Mouse (Mus musculus) brown adipose tissue, adult 24 weeks (tissue): ENCODE results near the gene Knstrn. TPM values are rescaled to one million over a fixed set of nuclear protein-coding genes. Genes with fewer than 3 reads are reported as not detected.

Source experiments
- H3K27ac ChIP-seq: fragments of 200-500 bp; replicated peaks from 2 replicates; pipeline ENCODE4 v1.5.1; 2012; ENCODE audit warnings: low read depth, mild to moderate bottlenecking, low read length
- H3K4me1 ChIP-seq: fragments of 200-500 bp; 2 replicates; pipeline ENCODE4 v1.6.1; 2012; ENCODE audit warnings: low read length, mixed read lengths; ENCODE audit not compliant: control insufficient read depth, insufficient read depth, insufficient read length
- H3K4me3 ChIP-seq: fragments of 200-500 bp; 2 replicates; pipeline ENCODE4 v1.5.1; 2012; ENCODE audit warnings: low read depth, mild to moderate bottlenecking, low read length, moderate library complexity; ENCODE audit not compliant: insufficient read depth
- polyA plus RNA-seq: library from polyadenylated mRNA; stranded (reverse); fragments of >200 nt; gene quantifications from 2 replicates; pipeline ENCODE4 v1.2.4, GENCODE M21; 2012; ENCODE audit not compliant: missing spikeins, insufficient read depth, insufficient read length

Knstrn gene
- polyA plus RNA-seq, 1 experiment: 1.5 TPM

DNA sequence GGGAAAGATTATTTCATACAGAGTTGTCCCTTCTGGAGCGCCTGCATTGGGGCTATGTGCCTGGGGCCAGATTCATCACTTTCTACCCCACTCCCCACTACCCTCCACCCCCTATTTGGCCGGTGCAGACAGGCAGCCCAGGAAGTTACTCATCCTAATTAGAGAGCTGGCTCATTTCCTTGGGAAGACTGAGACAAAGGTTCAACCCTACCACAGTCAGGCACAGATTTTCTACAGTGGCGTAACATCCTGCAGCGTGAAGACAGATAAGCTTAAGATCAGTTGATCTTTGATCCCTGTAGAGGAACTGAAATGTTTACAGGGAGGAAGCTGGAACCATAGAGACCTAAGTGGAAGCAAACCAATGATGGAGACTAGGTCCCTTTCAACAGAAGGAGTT lies 31.5 kb upstream of the Knstrn start:
- H3K4me1 ChIP-seq: peaks cover 2% of the 10 kb centered on the region
- no peak overlapping the region for H3K4me3 ChIP-seq
- no peak overlapping the region for H3K27ac ChIP-seq

DNA sequence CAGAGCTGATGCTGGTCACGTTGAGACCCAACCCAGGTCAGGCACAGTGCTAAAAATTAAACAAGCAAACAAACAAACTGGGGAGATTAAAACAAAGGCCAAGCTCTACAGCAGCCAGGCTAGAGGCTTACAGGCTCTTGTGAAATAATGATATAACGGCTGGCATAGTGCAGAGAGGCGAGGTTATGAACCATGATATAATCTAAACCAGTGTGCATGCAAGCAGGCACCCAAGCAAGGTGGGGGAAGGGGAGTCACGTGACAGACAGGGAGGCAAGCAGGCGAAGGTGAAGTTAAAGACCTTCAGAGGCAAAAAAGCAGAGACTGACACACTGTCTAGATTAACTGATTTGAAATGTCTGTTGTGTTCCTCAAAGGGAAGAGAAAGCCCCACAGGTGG lies 30.7 kb upstream of the Knstrn start:
- Histone ChIP-seq H3K27ac (peak overlapping the region; percentile 23; the same call in 1 of the 2 replicates), H3K4me1 (peaks cover 2% of the 10 kb centered on the region), H3K4me3 (no peak overlapping the region)

DNA sequence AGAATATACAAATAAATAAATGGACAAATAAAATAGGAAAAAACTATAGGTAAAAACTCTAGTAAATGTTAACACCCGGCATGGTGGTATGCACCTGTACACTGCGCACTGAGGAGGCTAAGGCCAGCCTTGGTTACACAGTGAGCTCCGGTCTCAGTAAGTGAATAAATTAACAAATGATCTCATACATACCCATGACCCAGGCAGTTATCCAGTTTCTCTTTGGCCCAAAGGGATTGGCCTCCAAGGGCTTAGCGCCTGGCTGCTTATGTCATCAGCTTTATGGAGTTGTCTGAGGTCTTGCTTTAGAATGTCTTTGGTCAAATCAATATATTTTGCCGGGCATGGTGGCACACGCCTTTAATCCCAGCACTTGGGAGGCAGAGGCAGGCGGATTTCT lies 30.1 kb upstream of the Knstrn start:
- Histone ChIP-seq H3K4me3 (no peak overlapping the region), H3K27ac (peak overlapping the region; percentile 23; the same call in 1 of the 2 replicates), H3K4me1 (peaks cover 2% of the 10 kb centered on the region)

DNA sequence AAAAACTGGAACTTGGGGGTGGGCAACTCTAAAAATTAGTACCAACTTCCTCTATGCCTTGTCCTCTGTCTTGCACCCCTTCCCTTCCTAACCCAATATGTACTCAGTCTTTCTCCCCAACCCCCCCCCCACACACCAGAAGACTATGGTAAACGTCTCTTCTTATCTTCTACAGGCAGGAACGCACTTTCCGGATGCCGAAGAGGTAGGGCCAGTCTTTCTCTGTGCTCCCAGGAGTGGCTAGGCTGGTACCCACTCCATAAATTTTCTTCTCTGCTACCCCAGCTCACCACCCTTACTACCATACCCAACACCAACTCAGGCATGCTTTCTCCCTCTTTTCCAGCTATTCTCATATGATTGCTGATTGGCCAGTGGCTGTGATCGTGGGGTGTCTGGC lies 27.3 kb upstream of the Knstrn start:
- no peak overlapping the region for H3K27ac ChIP-seq
- no peak overlapping the region for H3K4me3 ChIP-seq
- peaks cover 4% of the 10 kb centered on the region for H3K4me1 ChIP-seq

DNA sequence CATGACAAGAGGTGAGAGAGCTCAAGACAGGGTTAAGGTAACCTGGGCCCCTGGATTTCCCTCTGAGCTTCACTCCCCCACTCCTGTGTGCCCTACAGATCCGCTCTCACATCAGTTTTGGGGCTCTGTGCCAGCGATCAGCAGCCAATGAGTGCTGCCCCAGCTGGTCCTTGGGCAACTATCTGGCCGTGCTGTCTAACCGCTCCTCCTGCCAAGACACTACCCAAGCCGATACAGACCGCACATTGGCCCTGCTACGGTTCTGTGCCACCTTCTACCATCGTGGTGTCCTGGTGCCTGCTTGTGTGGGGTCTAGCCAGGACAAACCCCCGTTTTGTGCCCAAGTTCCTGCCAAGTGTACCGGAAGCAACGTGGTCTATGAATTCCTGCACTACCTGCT lies 24.3 kb upstream of the Knstrn start:
- H3K4me3 ChIP-seq: no peak overlapping the region
- no peak overlapping the region for H3K27ac ChIP-seq
- peaks cover 2% of the 10 kb centered on the region; the same call in 1 of the 2 replicates for H3K4me1 ChIP-seq

DNA sequence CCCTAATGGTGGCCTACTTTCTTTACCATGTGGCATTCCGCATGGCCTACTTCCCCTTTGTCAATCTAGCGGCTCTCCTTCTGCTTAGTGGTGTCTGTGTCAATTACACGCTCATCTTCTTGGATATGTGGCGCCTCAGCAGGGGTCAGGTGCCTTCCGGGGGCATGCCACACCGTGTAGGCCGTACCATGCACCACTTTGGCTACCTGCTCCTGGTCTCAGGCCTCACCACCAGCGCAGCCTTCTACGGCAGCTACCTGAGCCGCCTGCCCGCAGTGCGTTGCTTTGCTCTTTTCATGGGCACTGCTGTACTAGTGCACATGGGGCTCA lies 23.6 kb upstream of the Knstrn start:
- Histone ChIP-seq H3K4me3 (0 out of 2 replicates have a peak overlapping the region, but pooled peaks have one; percentile 4), H3K27ac (no peak overlapping the region), H3K4me1 (peaks cover 2% of the 10 kb centered on the region; the same call in 1 of the 2 replicates)

DNA sequence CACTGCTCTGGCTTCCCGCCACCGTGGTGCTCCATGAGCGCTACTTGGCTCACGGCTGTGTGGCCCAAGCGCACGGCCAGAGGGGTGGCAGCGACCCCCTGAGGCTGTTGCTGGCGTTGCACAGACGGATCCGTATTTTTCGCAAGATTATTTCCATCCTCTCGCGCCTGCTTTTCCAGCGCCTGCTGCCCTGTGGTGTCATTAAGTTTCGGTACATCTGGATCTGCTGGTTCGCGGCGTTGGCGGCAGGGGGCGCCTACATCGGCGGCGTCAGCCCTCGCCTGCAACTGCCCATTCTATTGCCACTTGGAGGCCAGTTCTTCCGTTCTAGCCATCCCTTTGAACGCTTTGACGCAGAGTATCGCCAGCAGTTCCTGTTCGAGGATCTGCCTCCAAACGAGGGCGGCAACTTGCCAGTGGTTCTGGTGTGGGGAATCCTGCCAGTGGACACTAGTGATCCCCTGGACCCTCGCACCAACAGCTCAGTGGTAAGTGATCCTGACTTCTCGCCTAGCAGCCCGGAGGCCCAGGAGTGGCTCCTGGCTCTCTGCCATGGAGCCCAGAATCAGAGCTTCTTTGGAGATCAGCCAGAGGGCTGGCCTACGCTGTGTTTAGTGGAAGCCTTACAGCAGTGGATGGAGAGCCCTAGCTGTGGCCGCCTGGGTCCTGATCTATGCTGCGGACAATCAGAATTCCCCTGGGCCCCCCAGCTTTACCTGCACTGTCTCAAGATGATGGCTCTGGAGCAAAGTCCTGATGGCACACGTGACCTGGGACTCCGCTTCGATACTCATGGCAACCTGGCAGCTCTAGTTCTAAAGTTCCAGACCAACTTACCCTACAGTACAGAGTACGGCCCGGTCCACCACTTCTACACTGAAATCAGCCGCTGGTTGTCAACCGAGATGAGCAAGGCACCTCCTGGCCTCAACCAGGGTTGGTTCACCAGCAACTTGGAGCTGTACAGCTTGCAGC lies 23.0 kb upstream of the Knstrn start:
- H3K4me3 ChIP-seq: 0 out of 2 replicates have a peak overlapping the region, but pooled peaks have one; percentile 4
- H3K4me1 ChIP-seq: peaks cover 2% of the 10 kb centered on the region; the same call in 1 of the 2 replicates
- H3K27ac ChIP-seq: no peak overlapping the region

DNA sequence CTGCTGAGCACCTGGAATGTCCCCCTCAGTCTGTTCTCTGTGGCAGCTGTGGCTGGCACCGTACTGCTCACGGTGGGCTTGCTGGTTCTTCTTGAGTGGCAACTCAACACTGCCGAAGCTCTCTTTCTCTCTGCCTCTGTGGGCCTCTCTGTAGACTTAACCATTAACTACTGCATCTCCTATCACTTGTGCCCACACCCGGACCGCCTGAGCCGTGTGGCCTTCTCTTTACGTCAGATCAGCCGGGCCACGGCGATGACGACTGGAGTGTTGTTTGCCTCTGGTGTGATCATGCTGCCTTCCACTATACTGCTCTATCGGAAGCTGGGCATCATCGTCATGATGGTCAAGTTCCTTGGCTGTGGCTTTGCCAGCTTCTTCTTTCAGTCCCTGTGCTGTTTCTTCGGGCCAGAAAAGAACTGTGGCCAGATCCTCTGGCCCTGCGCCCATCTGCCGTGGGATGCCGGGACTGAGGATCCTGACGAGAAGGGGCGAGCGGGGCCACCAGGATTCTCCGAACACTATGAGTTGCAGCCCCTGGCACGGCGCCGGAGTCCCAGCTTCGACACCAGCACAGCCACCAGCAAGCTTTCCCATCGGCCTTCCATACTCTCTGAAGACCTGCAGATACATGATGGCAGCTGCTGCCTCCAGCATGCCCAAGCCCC lies 22.1 kb upstream of the Knstrn start:
- peaks cover 2% of the 10 kb centered on the region; the same call in 1 of the 2 replicates for H3K4me1 ChIP-seq
- H3K4me3 ChIP-seq: no peak overlapping the region
- H3K27ac ChIP-seq: no peak overlapping the region

DNA sequence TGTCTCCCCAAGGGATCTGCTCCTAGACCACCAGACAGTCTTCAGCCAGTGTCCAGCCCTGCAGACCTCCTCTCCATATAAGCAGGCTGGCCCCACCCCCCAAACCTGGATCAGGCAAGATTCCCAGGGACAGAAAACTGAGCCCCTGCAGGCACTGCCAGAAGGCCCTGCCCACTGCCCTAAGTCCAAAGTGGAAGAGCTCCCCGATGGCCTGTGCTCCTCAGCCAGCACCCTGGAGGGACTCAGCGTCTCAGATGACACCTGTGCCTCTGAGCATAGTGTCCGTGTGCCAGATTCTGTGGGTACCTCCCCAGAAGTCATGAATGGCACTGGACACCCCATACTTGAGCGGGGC lies 21.6 kb upstream of the Knstrn start:
- Histone ChIP-seq H3K4me3 (no peak overlapping the region), H3K4me1 (peaks cover 2% of the 10 kb centered on the region; the same call in 1 of the 2 replicates), H3K27ac (no peak overlapping the region)

DNA sequence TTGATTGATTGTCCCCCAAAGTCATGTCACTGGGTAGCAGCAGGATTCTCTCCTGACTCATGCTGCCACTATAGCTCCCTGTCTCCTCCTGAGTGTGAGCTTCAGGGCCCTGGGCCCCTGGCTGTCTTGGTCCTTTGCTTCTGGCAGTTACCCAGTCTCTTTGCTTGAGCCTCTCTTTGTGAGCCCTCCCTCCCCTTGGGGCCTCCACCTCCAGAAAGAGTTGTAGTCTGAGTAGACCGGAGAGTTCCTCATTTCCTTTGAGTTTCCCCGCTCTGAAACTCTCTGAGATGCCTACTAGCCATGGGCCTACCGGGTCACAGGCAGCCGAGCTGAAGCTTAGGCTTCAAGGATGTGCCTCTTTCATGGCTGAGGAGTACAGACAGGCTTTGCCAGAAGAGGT lies 20.2 kb upstream of the Knstrn start:
- no peak overlapping the region for H3K27ac ChIP-seq
- H3K4me1 ChIP-seq: peaks cover 2% of the 10 kb centered on the region; the same call in 1 of the 2 replicates
- H3K4me3 ChIP-seq: no peak overlapping the region

DNA sequence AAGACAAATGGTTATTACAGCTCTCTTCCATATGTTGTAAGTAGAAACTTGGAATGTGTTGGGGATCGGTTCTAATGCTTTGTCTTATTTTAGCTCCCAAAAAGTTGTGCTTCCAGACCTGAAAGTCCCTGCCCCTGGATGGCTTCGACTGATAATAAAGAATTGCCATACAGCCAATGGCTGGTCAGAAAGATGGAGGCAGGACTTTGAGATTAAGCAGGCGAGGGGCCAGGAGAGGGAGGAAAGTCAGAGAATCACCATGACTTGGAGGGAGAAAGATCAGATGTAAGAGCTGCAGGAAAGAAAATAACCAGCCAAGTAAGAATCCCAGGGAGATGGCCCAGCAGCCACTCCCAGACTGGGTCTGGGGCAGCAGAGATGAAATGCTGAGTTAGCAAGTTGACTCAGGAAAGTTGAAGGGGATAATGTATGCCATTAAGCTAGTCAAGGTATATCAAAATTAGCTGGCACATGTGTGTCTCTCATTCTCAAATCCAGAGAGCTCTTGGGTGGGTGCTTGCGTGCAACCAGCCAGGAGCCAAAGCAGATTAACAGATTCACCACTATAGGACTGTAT lies 11.2 kb upstream of the Knstrn start:
- Histone ChIP-seq H3K4me3 (no peak overlapping the region), H3K4me1 (no peaks in the 10 kb centered on the region), H3K27ac (no peak overlapping the region)

DNA sequence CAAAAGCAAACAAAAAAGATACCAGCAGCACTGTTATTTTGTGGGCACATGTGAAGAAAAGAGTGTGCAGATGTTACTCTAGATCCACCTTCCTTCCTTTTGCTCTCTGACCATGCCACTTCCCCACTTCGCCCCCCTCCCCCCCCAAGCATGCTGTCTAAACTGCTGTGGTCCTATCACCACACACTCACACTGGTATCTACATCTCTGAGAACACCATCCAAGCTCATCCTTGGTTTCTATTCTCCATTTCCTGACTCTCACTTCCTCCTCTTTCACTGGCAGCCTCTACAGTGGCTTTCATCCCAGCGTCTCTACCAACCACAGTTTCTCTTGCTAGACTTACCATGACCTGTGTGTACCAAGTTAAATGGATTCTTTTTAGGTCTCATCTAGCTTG lies 9.3 kb upstream of the Knstrn start:
- H3K27ac ChIP-seq: no peak overlapping the region
- H3K4me3 ChIP-seq: no peak overlapping the region
- no peaks in the 10 kb centered on the region for H3K4me1 ChIP-seq

DNA sequence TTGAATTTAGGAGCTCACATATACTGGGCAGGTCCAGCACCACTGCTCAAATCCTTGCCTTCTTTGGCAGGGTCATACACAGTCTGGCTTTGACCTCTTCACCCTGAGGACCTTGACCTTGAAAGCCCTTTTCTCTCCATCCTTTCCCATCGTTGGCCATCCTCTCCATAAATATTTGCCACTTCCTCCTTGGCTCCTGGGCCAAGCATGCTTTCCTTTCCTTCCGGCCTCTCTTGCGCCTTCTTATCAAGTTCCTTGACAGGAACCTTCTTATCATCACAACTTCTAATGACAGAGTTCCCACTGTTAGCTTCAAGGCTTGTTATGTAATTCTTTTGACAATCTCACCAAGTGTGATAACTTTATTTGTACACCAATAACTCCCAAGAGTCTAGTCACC lies 8.7 kb upstream of the Knstrn start:
- Histone ChIP-seq H3K4me3 (no peak overlapping the region), H3K4me1 (no peaks in the 10 kb centered on the region), H3K27ac (no peak overlapping the region)

DNA sequence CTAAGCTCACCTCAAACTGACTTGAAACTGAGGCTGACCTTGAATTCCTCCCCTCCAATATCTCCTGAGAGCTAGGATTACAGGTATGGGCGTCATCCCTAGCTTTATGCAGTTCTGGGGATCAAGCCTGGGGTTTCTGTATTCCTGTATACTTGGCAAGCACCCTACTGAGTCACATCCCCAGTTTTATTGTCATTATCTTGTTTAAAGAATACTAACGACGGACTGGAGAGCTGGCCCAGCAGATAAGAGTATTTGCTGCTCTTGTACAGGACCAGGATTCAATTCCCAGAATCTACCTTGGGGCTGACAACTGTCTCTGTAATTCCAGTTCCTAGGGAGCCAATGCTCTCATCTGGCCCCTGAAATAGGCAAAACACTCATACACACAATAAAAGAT lies 8.0 kb upstream of the Knstrn start:
- Histone ChIP-seq H3K4me3 (no peak overlapping the region), H3K4me1 (no peaks in the 10 kb centered on the region; the same call in 1 of the 2 replicates), H3K27ac (no peak overlapping the region)

DNA sequence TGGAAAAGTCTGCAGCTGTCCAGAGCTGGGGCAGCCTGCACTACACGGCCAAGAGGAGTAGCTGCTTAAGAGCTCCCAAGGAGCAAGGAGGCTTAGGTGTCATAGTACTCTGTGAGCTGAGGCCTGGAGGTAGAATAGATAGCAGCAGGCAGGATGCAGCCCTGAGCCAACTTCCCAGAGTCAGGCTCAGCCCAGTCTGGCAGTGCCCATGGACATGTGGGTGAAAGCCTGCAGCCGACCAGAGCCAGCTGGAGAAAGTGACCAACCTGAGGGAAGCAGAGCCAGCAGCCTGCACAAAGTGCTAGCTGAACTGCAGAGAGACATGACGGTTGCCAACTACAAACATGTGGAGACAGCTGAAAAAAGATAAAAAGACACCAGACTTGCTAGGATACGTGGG lies 6.9 kb upstream of the Knstrn start:
- no peak overlapping the region for H3K4me3 ChIP-seq
- no peaks in the 10 kb centered on the region; the same call in 1 of the 2 replicates for H3K4me1 ChIP-seq
- no peak overlapping the region for H3K27ac ChIP-seq
